Mouse (Mus musculus): ENCODE measurements around the gene Sod3.

- TF ChIP-seq GATA1 (IDR thresholded peaks at IDR 0.05; ENCODE audit: borderline replicate concordance, low read length) = no peak
- TF ChIP-seq FLI1 (IDR thresholded peaks at IDR 0.05; ENCODE audit: low read length) = no peak
These were observed 40.8 kb downstream of the Sod3 start for GRCm38 (mm10) chr5:52404373-52404772.

Data from megakaryocyte, embryonic 14.5 days (primary cell).